Mouse (Mus musculus): ENCODE data around the gene Pde4b. TPM values are rescaled to one million over a fixed set of nuclear protein-coding genes. Genes with fewer than 3 reads are reported as not detected.

Gene Pde4b
- polyA plus RNA-seq, 1 experiment = 87.4 TPM

- TF ChIP-seq CTCF (IDR thresholded peaks at IDR 0.05; ENCODE audit: extremely low read depth, insufficient read depth, low read length) (no peak), POLR2A (IDR thresholded peaks at IDR 0.05; ENCODE audit: extremely low read depth, insufficient read depth, low read length) (no peak)
- no peaks in the 10 kb centered on the region; the same call in 1 of the 2 replicates for H3K4me1 ChIP-seq (ENCODE audit: control insufficient read depth, insufficient read depth, low read length)
- no peak overlapping the region for H3K27ac ChIP-seq (ENCODE audit: insufficient read depth, low read length)
- no peak overlapping the region for H3K4me3 ChIP-seq (ENCODE audit: insufficient read depth, low read length)
Observed at GRCm38 (mm10) chr4:102605722-102606341, 518.5 kb downstream of the Pde4b start.

- TF ChIP-seq POLR2A (IDR thresholded peaks at IDR 0.05; ENCODE audit: extremely low read depth, insufficient read depth, low read length) = no peak
- TF ChIP-seq CTCF (IDR thresholded peaks at IDR 0.05; ENCODE audit: extremely low read depth, insufficient read depth, low read length) = no peak
- no peaks in the 10 kb centered on the region; the same call in 1 of the 2 replicates for H3K4me1 ChIP-seq (ENCODE audit: control insufficient read depth, insufficient read depth, low read length)
- no peak overlapping the region; the same call in 1 of the 2 replicates for H3K27ac ChIP-seq (ENCODE audit: insufficient read depth, low read length)
- no peak overlapping the region for H3K4me3 ChIP-seq (ENCODE audit: insufficient read depth, low read length)
Observed at GRCm38 (mm10) chr4:102606825-102607224, 519.5 kb downstream of the Pde4b start.

- TF ChIP-seq POLR2A (IDR thresholded peaks at IDR 0.05; ENCODE audit: extremely low read depth, insufficient read depth, low read length) (no peak), CTCF (IDR thresholded peaks at IDR 0.05; ENCODE audit: extremely low read depth, insufficient read depth, low read length) (no peak)
- H3K27ac ChIP-seq (ENCODE audit: insufficient read depth, low read length) = no peak overlapping the region
Observed at GRCm38 (mm10) chr4:102607744-102608416, 520.5 kb downstream of the Pde4b start.

GRCm38 (mm10) chr4:102612596-102612995, 525.3 kb downstream of the Pde4b start:
- H3K4me1 ChIP-seq (ENCODE audit: control insufficient read depth, insufficient read depth, low read length) = no peaks in the 10 kb centered on the region
- no peak overlapping the region for H3K4me3 ChIP-seq (ENCODE audit: insufficient read depth, low read length)
- H3K27ac ChIP-seq (ENCODE audit: insufficient read depth, low read length) = no peak overlapping the region
- TF ChIP-seq POLR2A (IDR thresholded peaks at IDR 0.05; ENCODE audit: extremely low read depth, insufficient read depth, low read length) (no peak), CTCF (IDR thresholded peaks at IDR 0.05; ENCODE audit: extremely low read depth, insufficient read depth, low read length) (no peak)

More at GRCm38 (mm10) chr4:102607744-102608416, 520.5 kb downstream of the Pde4b start:
- no peaks in the 10 kb centered on the region; the same call in 1 of the 2 replicates for H3K4me1 ChIP-seq (ENCODE audit: control insufficient read depth, insufficient read depth, low read length)
- no peak overlapping the region for H3K4me3 ChIP-seq (ENCODE audit: insufficient read depth, low read length)

GRCm38 (mm10) chr4:102617774-102618173, 530.4 kb downstream of the Pde4b start:
- Histone ChIP-seq H3K4me1 (ENCODE audit: control insufficient read depth, insufficient read depth, low read length) (peaks cover 5% of the 10 kb centered on the region; the same call in 1 of the 2 replicates), H3K4me3 (ENCODE audit: insufficient read depth, low read length) (no peak overlapping the region), H3K27ac (ENCODE audit: insufficient read depth, low read length) (no peak overlapping the region)
- TF ChIP-seq POLR2A (IDR thresholded peaks at IDR 0.05; ENCODE audit: extremely low read depth, insufficient read depth, low read length) (no peak), CTCF (IDR thresholded peaks at IDR 0.05; ENCODE audit: extremely low read depth, insufficient read depth, low read length) (no peak)

GRCm38 (mm10) chr4:102618609-102619008, 531.3 kb downstream of the Pde4b start:
- Histone ChIP-seq H3K4me1 (ENCODE audit: control insufficient read depth, insufficient read depth, low read length) (peaks cover 7% of the 10 kb centered on the region), H3K27ac (ENCODE audit: insufficient read depth, low read length) (no peak overlapping the region), H3K4me3 (ENCODE audit: insufficient read depth, low read length) (no peak overlapping the region)
- TF ChIP-seq POLR2A (IDR thresholded peaks at IDR 0.05; ENCODE audit: extremely low read depth, insufficient read depth, low read length) = no peak

GRCm38 (mm10) chr4:102620179-102620910, 533.0 kb downstream of the Pde4b start:
- Histone ChIP-seq H3K4me3 (ENCODE audit: insufficient read depth, low read length) (no peak overlapping the region), H3K4me1 (ENCODE audit: control insufficient read depth, insufficient read depth, low read length) (peaks cover 7% of the 10 kb centered on the region), H3K27ac (ENCODE audit: insufficient read depth, low read length) (no peak overlapping the region)
- TF ChIP-seq POLR2A (IDR thresholded peaks at IDR 0.05; ENCODE audit: extremely low read depth, insufficient read depth, low read length) (no peak), CTCF (IDR thresholded peaks at IDR 0.05; ENCODE audit: extremely low read depth, insufficient read depth, low read length) (no peak)

- no peak overlapping the region for H3K27ac ChIP-seq (ENCODE audit: insufficient read depth, low read length)
- no peak overlapping the region for H3K4me3 ChIP-seq (ENCODE audit: insufficient read depth, low read length)
- TF ChIP-seq CTCF (IDR thresholded peaks at IDR 0.05; ENCODE audit: extremely low read depth, insufficient read depth, low read length) = no peak
- no peak for TF ChIP-seq POLR2A (IDR thresholded peaks at IDR 0.05; ENCODE audit: extremely low read depth, insufficient read depth, low read length)
- H3K4me1 ChIP-seq (ENCODE audit: control insufficient read depth, insufficient read depth, low read length) = peaks cover 7% of the 10 kb centered on the region
Observed at GRCm38 (mm10) chr4:102621120-102621519, 533.8 kb downstream of the Pde4b start.

- no peak overlapping the region for H3K27ac ChIP-seq (ENCODE audit: insufficient read depth, low read length)
Observed at GRCm38 (mm10) chr4:102622977-102623376, 535.6 kb downstream of the Pde4b start.

More at GRCm38 (mm10) chr4:102622977-102623376, 535.6 kb downstream of the Pde4b start:
- TF ChIP-seq CTCF (IDR thresholded peaks at IDR 0.05; ENCODE audit: extremely low read depth, insufficient read depth, low read length) (no peak), POLR2A (IDR thresholded peaks at IDR 0.05; ENCODE audit: extremely low read depth, insufficient read depth, low read length) (no peak)
- peaks cover 7% of the 10 kb centered on the region for H3K4me1 ChIP-seq (ENCODE audit: control insufficient read depth, insufficient read depth, low read length)
- no peak overlapping the region for H3K4me3 ChIP-seq (ENCODE audit: insufficient read depth, low read length)
